In the genomic region with DNA sequence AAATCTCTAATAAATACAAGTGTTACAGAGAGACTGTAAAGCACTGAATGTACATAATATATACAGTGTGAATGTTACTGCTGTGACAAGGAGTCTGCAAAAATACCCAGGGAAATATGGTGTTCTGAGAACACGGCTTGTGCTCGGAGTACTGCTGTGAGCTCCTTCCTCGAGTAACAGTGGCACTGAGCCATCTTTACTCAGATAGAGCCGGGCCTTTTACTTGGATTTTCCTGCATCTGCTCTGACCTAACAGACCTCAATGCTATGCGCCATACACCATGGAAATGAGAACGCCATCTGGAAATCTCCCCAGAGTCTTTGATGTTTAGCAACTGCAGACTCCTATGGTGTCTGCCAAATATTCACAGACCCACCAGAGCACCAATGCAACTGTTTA, we compare ENCODE assay signal across 14 mouse cellular contexts. TPM values are rescaled to one million over a fixed set of nuclear protein-coding genes. Genes with fewer than 3 reads are reported as not detected.
DNase-seq lines count a peak whose midpoint lies in the region; ATAC-seq lines count a peak whose summit lies in the region.
"Had no signal": no experiment of that assay in that cellular context is flagged by ENCODE, and none has a peak within 500 bp of the region (broad histone marks: within the 10 kb centered on the region; RNA-seq: fewer than 3 reads in every experiment).

No protein-coding gene starts in this region.

- no peaks in the 10 kb centered on the region for H3K36me3 ChIP-seq in hindbrain, embryonic 13.5 days
- no peaks in the 10 kb centered on the region for H3K36me3 ChIP-seq in hindbrain, embryonic 12.5 days
- H3K36me3 ChIP-seq in intestine, embryonic 15.5 days = no peaks in the 10 kb centered on the region

- H3K4me1 ChIP-seq in hindbrain, embryonic 13.5 days (replicated peaks) = peaks cover 5% of the 10 kb centered on the region
- H3K4me1 ChIP-seq in hindbrain, embryonic 12.5 days = peaks cover 3% of the 10 kb centered on the region; the same call in 1 of the 2 replicates
- H3K4me1 ChIP-seq in intestine, embryonic 15.5 days (replicated peaks) = peaks cover 4% of the 10 kb centered on the region; the same call in 1 of the 2 replicates

- H3K9ac ChIP-seq in hindbrain, embryonic 13.5 days = no peak overlapping the region
- no peak overlapping the region for H3K9ac ChIP-seq in hindbrain, embryonic 12.5 days
- H3K9ac ChIP-seq in intestine, embryonic 15.5 days = no peak overlapping the region

- no peaks in the 10 kb centered on the region for H3K9me3 ChIP-seq in hindbrain, embryonic 13.5 days
- no peaks in the 10 kb centered on the region for H3K9me3 ChIP-seq in hindbrain, embryonic 12.5 days (replicated peaks)
- H3K9me3 ChIP-seq in intestine, embryonic 15.5 days = no peaks in the 10 kb centered on the region

- ATAC-seq in hindbrain, embryonic 13.5 days (ENCODE audit: low FRiP score) = peak; percentile 55
- no peak for ATAC-seq in hindbrain, embryonic 12.5 days (ENCODE audit: low FRiP score)
- ATAC-seq in intestine, embryonic 15.5 days = no peak

- H3K4me2 ChIP-seq in hindbrain, embryonic 13.5 days = no peak overlapping the region
- H3K4me2 ChIP-seq in hindbrain, embryonic 12.5 days (replicated peaks) = no peak overlapping the region
- H3K4me2 ChIP-seq in intestine, embryonic 15.5 days (replicated peaks) = no peak overlapping the region

- 66% methylated on average over 6 of the region's 6 CpGs for WGBS in hindbrain, embryonic 13.5 days
- 51% methylated on average over 6 of the region's 6 CpGs for WGBS in hindbrain, embryonic 12.5 days
- 50% methylated on average over 6 of the region's 6 CpGs for whole genome bisulfite sequencing in intestine, embryonic 15.5 days

- DNase-seq in embryo, embryonic 10.5 days (ENCODE audit: low spot score) = peak; percentile 32
- no peak for DNase-seq in embryo, embryonic 10 days (ENCODE audit: low spot score)
- peak; percentile 32 for DNase-seq in right cerebral cortex, adult 18-20 months
- DNase-seq in right cerebral cortex, postnatal 25 days = no peak
- no peak for DNase-seq in spleen, postnatal 36 days (ENCODE audit: low spot score in 2 of 2)
- DNase-seq: adrenal gland, postnatal 10 days; cerebellum, postnatal 36 days; kidney, postnatal 14 days; liver; lung, postnatal 10 days; retina, postnatal 1 day had no signal

- H3K27me3 ChIP-seq in hindbrain, embryonic 13.5 days = no peaks in the 10 kb centered on the region
- H3K27me3 ChIP-seq in hindbrain, embryonic 12.5 days = no peaks in the 10 kb centered on the region
- no peaks in the 10 kb centered on the region for H3K27me3 ChIP-seq in intestine, embryonic 15.5 days (replicated peaks)

- no peak overlapping the region for H3K27ac ChIP-seq in hindbrain, embryonic 13.5 days
- H3K27ac ChIP-seq in hindbrain, embryonic 12.5 days = no peak overlapping the region
- H3K27ac ChIP-seq in intestine, embryonic 15.5 days = no peak overlapping the region

- no peak overlapping the region for H3K4me3 ChIP-seq in hindbrain, embryonic 13.5 days
- no peak overlapping the region for H3K4me3 ChIP-seq in hindbrain, embryonic 12.5 days
- H3K4me3 ChIP-seq in intestine, embryonic 15.5 days (replicated peaks) = no peak overlapping the region

RNA-seq across cellular contexts. Expression of a gene that starts 12.9 kb away (rescaled TPM):
- 28.5 and 30.5 TPM in 2 replicates for polyA plus RNA-seq in hindbrain, embryonic 13.5 days (2015; fragmentation: Nextera tagmentation; extraction: Ambion mirVana)
- polyA plus RNA-seq in hindbrain, embryonic 12.5 days (2016; fragmentation: Nextera tagmentation; extraction: Ambion mirVana) = 22.8 and 27.1 TPM in 2 replicates
- 21.2 and 22.9 TPM in 2 replicates for polyA plus RNA-seq in intestine, embryonic 15.5 days (2015; fragmentation: Nextera tagmentation; extraction: Ambion mirVana)

Comparison
In these comparisons a context has a peak if more than half of its experiments do, and no peak if none do; other contexts are left out.
1. DNase-seq: peak in embryo, embryonic 10.5 days (single experiment) and right cerebral cortex, adult 18-20 months (single experiment); none in embryo, embryonic 10 days (single experiment), right cerebral cortex, postnatal 25 days (single experiment) and spleen, postnatal 36 days (0 of 2).